Mouse (Mus musculus) myocyte (in vitro differentiated cells): ENCODE measurements around the gene Ppp4r1. TPM values are rescaled to one million over a fixed set of nuclear protein-coding genes. Genes with fewer than 3 reads are reported as not detected.

Source experiments
- H3K27me3 ChIP-seq: one replicate; pipeline ENCODE4 v1.6.1; 2011; ENCODE audit not compliant: control insufficient read depth, insufficient read depth, insufficient read length
- H3K36me3 ChIP-seq: one replicate; pipeline ENCODE4 v1.6.1; 2011; ENCODE audit not compliant: control insufficient read depth, insufficient read depth
- H3K4me2 ChIP-seq: one replicate; pipeline ENCODE4 v1.6.1; 2011; ENCODE audit warnings: low read depth, control low read depth
- H3K4me3 ChIP-seq: one replicate; pipeline ENCODE4 v1.5.1; 2011; ENCODE audit warnings: mild to moderate bottlenecking, control low read depth, moderate library complexity
- H3K79me2 ChIP-seq: one replicate; pipeline ENCODE4 v1.6.1; 2011; ENCODE audit not compliant: control insufficient read depth, insufficient read depth
- H3ac ChIP-seq: one replicate; pipeline ENCODE4 v1.6.1; 2011; ENCODE audit not compliant: control insufficient read depth, insufficient read length
- CEBPB ChIP-seq: IDR thresholded peaks from 2 replicates; pipeline ENCODE4 v1.6.1; 2011; ENCODE audit warnings: mild to moderate bottlenecking, moderate library complexity; ENCODE audit not compliant: poor library complexity, insufficient read depth, severe bottlenecking
- E2F4 ChIP-seq: IDR thresholded peaks from one replicate; pipeline ENCODE4 v1.6.1; 2011; ENCODE audit warnings: mild to moderate bottlenecking, control low read depth, moderate library complexity; ENCODE audit not compliant: insufficient read depth
- MAX ChIP-seq: IDR thresholded peaks from one replicate; pipeline ENCODE4 v1.6.1; 2011; ENCODE audit warnings: low read depth, mild to moderate bottlenecking, control low read depth
- MYOD1 ChIP-seq, 3 experiments: IDR thresholded peaks; one replicate each; pipeline ENCODE4 v1.6.1; 2011; ENCODE audit warnings: control low read depth in 2 of 3, low read depth in 2 of 3, mild to moderate bottlenecking in 2 of 3, moderate library complexity in 1 of 3; ENCODE audit not compliant: insufficient read length in 2 of 3, control insufficient read depth in 1 of 3
- MYOG ChIP-seq, 3 experiments: IDR thresholded peaks; one replicate each; pipeline ENCODE4 v1.6.1; 2011; ENCODE audit warnings: control low read depth in 2 of 3, low read depth in 2 of 3, mild to moderate bottlenecking in 2 of 3; ENCODE audit not compliant: insufficient read length in 2 of 3, control insufficient read depth in 1 of 3, insufficient read depth in 1 of 3
- POLR2A ChIP-seq: IDR thresholded peaks from one replicate; pipeline ENCODE4 v1.6.1; 2011; ENCODE audit warnings: low read depth, mild to moderate bottlenecking, control low read depth, moderate library complexity; ENCODE audit not compliant: insufficient read length
- POLR2AphosphoS2 ChIP-seq: IDR thresholded peaks from one replicate; pipeline ENCODE4 v1.6.1; 2011; ENCODE audit warnings: low read depth, control low read depth; ENCODE audit not compliant: insufficient read length
- REST ChIP-seq: IDR thresholded peaks from one replicate; pipeline ENCODE4 v1.6.1; 2011; ENCODE audit warnings: mild to moderate bottlenecking, control low read depth, moderate library complexity; ENCODE audit not compliant: insufficient read depth, insufficient read length
- SRF ChIP-seq: IDR thresholded peaks from one replicate; pipeline ENCODE4 v1.6.1; 2011; ENCODE audit warnings: low read depth; ENCODE audit not compliant: control insufficient read depth, insufficient read length
- TCF12 ChIP-seq: IDR thresholded peaks from one replicate; pipeline ENCODE4 v1.6.1; 2011; ENCODE audit warnings: mild to moderate bottlenecking, control low read depth; ENCODE audit not compliant: poor library complexity, insufficient read depth, severe bottlenecking
- TCF3 ChIP-seq: IDR thresholded peaks from one replicate; pipeline ENCODE4 v1.6.1; 2011; ENCODE audit warnings: low read depth, control low read depth; ENCODE audit not compliant: insufficient read length
- USF1 ChIP-seq: IDR thresholded peaks from one replicate; pipeline ENCODE4 v1.6.1; 2011; ENCODE audit warnings: low read depth, mild to moderate bottlenecking, control low read depth, moderate library complexity
- polyA plus RNA-seq: library from polyadenylated mRNA; unstranded; fragments of >200 nt; fragmentation: generic; extraction: Trizol; gene quantifications from one replicate; pipeline ENCODE4 v1.2.1, GENCODE M21; 2012; ENCODE audit warnings: missing spikeins

The Ppp4r1 gene
- polyA plus RNA-seq, 1 experiment, result 44.9 TPM

DNA sequence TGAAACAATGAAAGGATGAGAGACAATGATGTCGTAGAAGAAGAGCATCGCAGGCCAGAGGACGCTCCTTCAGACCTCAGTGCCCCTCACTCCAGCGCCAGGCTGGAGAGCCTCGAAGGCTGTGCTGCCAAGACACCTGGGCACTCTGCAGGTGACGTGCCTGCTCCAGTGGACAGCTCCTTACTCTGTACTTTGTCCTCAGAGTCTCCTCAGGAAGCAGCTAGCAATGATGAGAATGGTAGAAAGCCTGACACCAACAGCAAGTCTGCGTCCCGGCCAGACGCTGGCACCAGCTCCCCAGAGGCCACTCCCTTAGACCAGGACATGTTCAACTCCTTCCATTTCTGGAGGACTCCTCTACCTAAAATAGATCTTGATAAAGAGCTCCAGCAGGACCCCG, 41.9 kb downstream of the Ppp4r1 start:
- TF ChIP-seq MYOG (IDR thresholded peaks at IDR 0.05; ENCODE audit: control insufficient read depth in 1 of 3, insufficient read depth in 1 of 3, insufficient read length in 2 of 3, low read depth in 2 of 3) (no peak), MAX (no peak), POLR2AphosphoS2 (no peak), MYOD1 (IDR thresholded peaks at IDR 0.05; ENCODE audit: control insufficient read depth in 1 of 3, insufficient read length in 2 of 3, low read depth in 2 of 3) (no peak), TCF12 (no peak), REST (no peak), POLR2A (no peak), E2F4 (no peak), TCF3 (no peak), USF1 (no peak), SRF (no peak), CEBPB (no peak)
- no peak overlapping the region for H3K4me3 ChIP-seq
- H3K79me2 ChIP-seq, result peaks cover 24% of the 10 kb centered on the region
- H3K27me3 ChIP-seq, result no peaks in the 10 kb centered on the region
- H3K4me2 ChIP-seq, result no peak overlapping the region
- peaks cover 45% of the 10 kb centered on the region for H3K36me3 ChIP-seq
- H3ac ChIP-seq, result no peak overlapping the region

DNA sequence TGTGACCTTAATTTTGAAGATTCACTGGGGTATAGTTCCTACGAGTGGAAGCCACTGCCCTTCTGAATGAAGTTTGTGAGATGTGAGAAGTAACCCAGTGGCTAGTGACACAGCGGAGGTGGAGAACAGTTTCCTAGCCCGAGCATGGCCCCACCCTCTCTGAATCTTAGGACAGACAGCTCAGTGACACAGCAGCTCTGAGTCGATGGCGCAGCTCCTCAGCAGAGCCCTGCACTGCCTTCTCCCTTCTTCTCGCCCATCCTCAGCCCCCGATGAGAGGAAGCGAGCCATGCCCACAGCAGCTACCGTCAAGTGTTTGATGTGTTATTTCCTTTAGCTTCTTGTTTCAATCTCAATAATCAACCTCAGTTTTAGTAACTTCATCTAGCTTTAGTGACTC, 43.9 kb downstream of the Ppp4r1 start:
- H3K36me3 ChIP-seq, result peaks cover 53% of the 10 kb centered on the region
- no peak overlapping the region for H3ac ChIP-seq
- H3K4me3 ChIP-seq, result no peak overlapping the region
- H3K79me2 ChIP-seq, result peaks cover 15% of the 10 kb centered on the region
- TF ChIP-seq TCF3 (no peak), MYOG (IDR thresholded peaks at IDR 0.05; ENCODE audit: control insufficient read depth in 1 of 3, insufficient read depth in 1 of 3, insufficient read length in 2 of 3, low read depth in 2 of 3) (no peak)
- H3K27me3 ChIP-seq, result no peaks in the 10 kb centered on the region
- H3K4me2 ChIP-seq, result no peak overlapping the region

DNA sequence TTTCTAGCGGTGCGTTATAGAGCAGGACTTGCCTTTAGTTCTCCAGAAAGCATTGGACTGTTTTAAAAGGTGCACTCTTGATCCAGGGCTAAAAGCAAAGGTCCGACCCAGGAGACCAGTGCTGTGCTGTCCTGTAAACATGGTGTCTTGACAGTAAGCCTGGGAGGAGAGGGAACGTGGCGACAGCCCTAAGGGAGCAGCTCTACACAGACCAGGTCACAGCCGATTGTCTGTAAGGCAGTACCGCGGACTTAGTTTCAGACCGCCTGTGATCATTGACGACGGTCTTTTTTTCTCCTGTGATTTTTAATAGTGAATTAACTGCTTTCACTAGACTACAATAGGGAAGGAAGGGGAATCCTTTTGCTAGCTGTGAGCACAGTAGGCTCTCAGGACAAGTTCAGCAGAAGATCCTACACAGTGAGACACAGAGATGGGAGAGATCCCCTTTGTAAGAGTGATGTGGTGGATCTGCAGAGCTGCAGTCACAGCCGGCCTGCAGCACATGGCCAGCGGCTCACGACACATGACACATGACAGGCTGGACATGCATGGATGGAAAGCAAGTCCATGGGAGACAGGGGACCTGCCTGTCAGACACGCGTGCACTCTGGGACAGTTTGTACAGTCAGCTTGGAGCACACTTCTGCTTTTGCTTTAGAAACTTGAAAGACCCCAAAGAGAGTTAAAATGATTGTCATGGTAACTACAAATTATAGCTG, 44.9 kb downstream of the Ppp4r1 start:
- Histone ChIP-seq H3K4me3 (no peak overlapping the region), H3K27me3 (no peaks in the 10 kb centered on the region), H3K79me2 (peaks cover 15% of the 10 kb centered on the region), H3ac (no peak overlapping the region), H3K4me2 (no peak overlapping the region), H3K36me3 (peaks cover 62% of the 10 kb centered on the region)
- TF ChIP-seq MYOD1 (IDR thresholded peaks at IDR 0.05; ENCODE audit: control insufficient read depth in 1 of 3, insufficient read length in 2 of 3, low read depth in 2 of 3), result no peak
- no peak for TF ChIP-seq CEBPB
- peak; percentile 24 for TF ChIP-seq POLR2AphosphoS2
- no peak for TF ChIP-seq MYOG (IDR thresholded peaks at IDR 0.05; ENCODE audit: control insufficient read depth in 1 of 3, insufficient read depth in 1 of 3, insufficient read length in 2 of 3, low read depth in 2 of 3)
- TF ChIP-seq REST, result no peak
- no peak for TF ChIP-seq USF1
- no peak for TF ChIP-seq SRF

DNA sequence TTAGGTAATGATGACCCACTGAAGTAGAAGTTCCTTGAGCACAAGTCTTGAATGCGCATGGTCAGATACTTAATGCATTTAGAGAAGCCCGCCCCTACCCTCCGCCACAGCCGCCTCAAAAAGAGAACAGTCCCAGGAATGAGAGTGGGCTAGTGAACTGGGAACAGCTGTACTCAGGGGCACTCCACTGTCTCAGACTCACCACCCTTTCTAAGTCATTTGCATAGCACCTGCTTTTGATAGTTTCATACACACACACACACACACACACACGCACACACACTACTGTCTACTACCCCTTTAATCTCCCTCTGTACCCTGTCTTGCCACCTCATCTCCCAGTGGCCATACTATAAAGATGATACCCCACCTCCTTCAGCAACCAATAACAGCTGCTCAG, 45.5 kb downstream of the Ppp4r1 start:
- no peaks in the 10 kb centered on the region for H3K27me3 ChIP-seq
- no peak for TF ChIP-seq POLR2A
- no peak for TF ChIP-seq CEBPB
- no peak for TF ChIP-seq POLR2AphosphoS2
- TF ChIP-seq USF1, result no peak
- TF ChIP-seq MYOG (IDR thresholded peaks at IDR 0.05; ENCODE audit: control insufficient read depth in 1 of 3, insufficient read depth in 1 of 3, insufficient read length in 2 of 3, low read depth in 2 of 3), result no peak
- no peak for TF ChIP-seq TCF3
- no peak for TF ChIP-seq MAX
- no peak for TF ChIP-seq MYOD1 (IDR thresholded peaks at IDR 0.05; ENCODE audit: control insufficient read depth in 1 of 3, insufficient read length in 2 of 3, low read depth in 2 of 3)
- TF ChIP-seq REST, result no peak
- TF ChIP-seq SRF, result no peak
- TF ChIP-seq E2F4, result no peak
- TF ChIP-seq TCF12, result no peak

DNA sequence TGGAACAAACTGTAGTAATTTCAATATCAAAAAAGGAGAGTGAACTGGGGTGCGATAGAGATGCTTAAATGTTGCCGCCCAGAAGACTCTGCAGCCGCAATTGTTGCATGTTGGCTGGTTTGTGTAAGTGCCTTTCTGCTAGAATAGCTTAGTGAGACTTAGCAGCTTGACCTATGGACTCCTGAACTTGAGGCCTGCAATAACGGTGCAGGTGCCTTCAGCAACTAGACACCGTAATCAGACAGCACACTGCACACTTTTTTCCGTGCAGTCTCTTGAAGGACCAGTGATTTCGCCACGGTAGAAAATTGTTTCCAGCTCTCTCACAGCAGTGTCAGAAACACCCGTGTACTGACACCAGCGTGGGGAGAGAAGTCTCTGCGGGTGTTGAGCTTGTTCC, 46.6 kb downstream of the Ppp4r1 start:
- Histone ChIP-seq H3K4me2 (no peak overlapping the region), H3K79me2 (peaks cover 9% of the 10 kb centered on the region), H3K36me3 (peaks cover 61% of the 10 kb centered on the region), H3K27me3 (no peaks in the 10 kb centered on the region), H3K4me3 (no peak overlapping the region), H3ac (no peak overlapping the region)
- TF ChIP-seq CEBPB (no peak), TCF3 (no peak), REST (no peak)

More for the DNA sequence above, 45.5 kb downstream of the Ppp4r1 start:
- Histone ChIP-seq H3ac (no peak overlapping the region), H3K36me3 (peaks cover 64% of the 10 kb centered on the region), H3K4me3 (no peak overlapping the region), H3K79me2 (peaks cover 10% of the 10 kb centered on the region), H3K4me2 (no peak overlapping the region)
